Mouse (Mus musculus) MN1 (cell line): ENCODE measurements around the gene Ppm1h.

ENCODE experiments used
- DNase-seq: peaks from one replicate; pipeline ENCODE4 v3.0.0-alpha.2; 2016; ENCODE audit warnings: low spot score

Gene Ppm1h

GRCm38 (mm10) chr10:122746211-122746610 is 67.6 kb downstream of the Ppm1h start:
- DNase-seq, result no peak

DNA sequence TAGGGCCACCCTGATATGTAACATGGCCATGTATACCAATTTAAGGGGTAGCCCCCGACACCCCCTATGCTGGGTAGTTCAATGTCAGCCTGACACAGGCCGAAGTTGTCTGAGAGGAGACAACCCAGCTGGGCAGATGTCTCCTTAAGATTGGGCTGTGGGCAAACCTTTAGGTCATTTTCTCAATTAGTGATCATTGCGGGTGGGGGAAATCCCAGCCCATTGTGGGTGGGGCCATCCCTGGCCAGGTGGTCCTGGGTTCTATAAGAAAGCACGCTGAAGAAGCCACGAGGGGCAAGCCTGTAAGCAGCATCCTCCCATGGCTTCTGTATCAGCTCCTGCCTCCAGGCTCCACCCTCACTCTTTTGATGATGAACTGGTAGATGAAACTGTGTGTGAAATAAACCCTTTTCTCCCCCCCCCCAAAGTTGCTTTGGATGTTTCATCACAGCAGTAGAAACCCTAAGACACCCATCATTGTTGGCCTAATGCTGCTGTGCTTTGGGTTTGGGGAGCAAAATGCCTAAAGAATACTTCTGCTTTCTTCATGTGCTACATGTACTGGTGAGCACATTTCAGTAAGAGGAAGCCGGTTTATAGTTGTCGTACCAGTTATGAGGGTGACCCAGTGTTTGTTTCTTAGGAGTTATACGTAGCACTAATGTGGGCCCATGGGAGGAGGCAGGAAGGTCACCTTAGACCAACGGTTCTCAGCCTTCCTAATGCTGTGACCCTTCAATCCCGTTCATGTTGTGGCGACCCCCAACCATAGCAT is 68.8 kb downstream of the Ppm1h start:
- DNase-seq, result no peak

DNA sequence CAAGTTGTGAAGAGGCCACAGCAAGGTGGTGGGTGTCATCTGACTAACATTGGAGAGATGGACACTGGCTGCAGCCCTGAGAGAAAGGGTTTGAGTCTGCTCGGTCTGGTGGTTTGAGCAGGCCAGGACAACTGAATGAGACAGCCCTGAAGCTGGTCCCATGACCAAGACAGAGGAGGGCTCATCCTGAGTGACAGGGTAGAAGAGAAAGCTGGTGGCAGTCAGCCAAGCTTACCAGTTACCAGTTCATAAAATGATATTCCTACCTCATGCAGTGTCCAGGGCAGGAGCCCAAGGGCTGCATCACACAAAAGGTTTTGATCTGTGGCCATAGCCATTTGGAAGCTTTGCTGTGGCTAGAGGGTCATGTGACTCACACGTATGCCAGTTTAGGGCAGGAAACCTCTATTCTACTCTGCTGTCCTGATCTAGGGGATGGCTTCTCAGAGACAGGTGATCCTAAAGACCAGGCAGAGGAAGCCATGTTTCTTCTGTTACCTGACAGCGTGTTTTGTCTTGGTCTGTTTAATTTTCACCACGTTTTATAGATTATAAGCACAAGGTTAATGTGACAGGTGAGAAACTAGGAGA is 69.9 kb downstream of the Ppm1h start:
- no peak for DNase-seq

- no peak for DNase-seq
These were observed 70.5 kb downstream of the Ppm1h start for GRCm38 (mm10) chr10:122749071-122749470.

DNA sequence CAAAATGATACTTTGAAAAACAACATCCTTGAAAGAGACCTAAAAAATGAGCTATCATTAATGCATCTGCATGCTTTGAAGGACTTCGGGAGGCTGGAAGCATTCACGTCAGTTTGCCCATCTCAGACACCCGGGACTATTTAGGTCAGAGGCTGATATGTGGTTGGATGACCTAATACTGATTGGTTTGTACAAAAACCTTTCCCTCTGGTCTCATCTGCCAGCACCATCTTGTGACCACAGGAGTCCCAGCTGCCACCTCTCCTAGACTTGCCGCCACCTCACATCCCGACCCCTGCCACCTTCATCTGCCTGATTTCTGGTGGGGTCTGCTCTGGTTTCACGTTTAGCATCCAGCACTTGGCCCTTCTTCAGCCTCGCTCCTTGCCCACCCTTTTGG is 71.3 kb downstream of the Ppm1h start:
- DNase-seq, result no peak

DNA sequence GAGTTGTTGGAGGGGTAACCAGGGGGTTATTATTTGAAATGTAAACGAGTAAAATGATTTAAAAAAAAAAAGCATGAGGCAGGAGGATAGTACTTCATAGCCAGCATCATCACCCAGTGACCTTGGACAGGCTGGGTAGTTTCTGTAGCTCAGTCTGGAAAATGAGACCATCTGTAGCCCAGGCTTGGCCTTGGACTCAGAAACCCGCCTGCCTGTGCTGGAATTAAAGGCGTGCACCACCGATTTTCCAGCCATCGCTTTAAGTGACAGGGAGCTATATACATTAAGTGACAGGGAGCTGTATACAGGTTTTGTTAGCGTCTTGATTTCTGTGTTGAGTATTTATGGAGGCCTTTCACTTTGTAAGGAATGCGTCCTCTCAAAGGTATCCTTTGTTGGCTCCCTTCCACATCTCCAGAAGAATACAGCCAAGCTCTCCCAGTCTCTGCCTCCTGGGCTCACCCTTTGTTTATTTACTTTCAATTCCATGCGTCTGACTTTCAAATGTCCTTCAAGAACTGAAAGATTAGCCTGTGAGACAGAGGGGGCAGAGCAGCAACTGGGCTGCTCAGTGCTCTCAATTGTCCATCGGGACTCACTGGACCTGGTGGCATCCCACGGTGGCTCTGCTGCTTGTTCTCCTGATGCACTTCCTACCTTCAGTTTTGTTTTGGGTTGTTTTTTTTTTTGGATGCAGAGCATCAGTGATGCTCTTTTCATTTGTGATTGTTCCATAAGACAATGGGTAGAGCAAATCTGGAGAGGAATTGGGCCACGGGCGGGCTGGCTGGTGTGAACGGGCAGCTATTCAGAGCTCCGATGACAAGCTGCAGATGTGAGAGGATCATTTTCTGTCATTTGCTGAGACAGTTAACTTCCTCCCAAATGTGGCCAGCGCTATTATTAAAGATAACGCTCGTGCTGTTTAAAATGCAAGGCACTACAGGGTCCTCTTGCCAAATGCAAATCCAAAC is 74.7 kb downstream of the Ppm1h start:
- no peak for DNase-seq

DNA sequence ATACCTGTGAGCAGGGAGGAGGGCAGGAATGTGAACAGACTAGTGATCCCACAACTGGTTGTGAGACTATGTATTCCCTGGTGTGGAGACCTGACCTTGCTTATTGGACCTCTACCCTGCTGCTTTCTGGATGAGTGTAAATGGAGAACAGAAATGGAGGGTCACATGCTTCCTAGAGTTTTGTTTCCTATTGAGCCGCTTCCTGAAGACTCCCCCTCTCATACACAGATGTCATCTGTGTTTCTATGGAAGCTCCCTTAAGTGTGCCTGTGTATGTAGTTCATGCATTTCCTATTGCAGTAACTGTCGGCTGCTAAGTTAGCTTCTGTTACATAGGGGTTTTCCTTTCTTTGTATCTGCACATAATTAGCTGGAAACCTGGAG is 75.4 kb downstream of the Ppm1h start:
- DNase-seq, result no peak

DNA sequence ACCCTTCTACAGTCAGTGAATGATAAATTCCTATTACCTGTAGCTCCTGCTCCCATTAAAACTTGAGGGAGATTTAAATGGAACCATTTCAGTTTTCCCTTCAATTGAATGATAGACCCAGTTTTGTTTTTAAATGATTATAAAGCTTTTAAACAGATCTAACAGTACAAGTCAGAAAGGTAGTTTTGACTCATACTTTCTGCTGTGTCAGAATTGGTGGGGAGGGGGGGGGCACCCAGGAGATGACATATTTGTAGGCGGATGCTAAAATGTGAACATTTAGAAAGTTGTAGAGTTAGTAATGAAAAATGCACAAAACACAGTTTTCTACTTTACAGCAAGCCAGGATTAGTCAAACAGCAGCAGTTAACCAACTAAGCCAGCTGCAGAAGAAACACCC is 76.4 kb downstream of the Ppm1h start:
- DNase-seq, result no peak

DNA sequence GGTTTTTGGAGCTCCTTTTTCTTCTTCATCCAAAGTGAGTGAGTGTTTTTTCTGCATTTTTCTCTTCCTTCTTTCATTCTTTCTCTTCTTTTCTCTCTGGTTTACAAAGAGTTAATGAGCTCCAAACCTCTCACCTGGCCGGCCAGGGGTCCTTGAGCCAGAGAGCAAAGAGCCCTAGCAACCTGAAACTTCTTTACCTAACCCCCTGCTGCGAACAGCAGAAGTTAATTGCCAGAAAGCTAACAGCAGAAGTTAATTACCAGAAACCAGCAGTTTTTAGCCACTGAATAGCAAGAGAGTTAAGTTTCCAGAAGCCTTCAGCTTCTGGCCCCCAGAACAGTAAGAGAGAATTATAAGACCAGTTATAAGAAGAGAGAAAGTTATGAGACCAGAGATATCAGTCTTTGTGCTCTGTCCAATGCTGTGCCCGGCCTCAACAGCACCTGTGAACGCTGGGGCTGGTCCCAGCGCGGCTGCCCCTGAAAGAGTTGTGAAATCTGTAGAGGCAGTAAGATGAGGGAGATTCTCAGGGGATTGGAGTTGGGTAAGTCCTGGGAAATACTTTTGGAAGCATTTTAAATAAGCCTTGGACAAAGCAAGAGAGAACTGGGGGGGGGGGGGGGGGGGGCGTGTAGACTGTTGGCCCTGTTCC is 78.4 kb downstream of the Ppm1h start:
- no peak for DNase-seq

DNA sequence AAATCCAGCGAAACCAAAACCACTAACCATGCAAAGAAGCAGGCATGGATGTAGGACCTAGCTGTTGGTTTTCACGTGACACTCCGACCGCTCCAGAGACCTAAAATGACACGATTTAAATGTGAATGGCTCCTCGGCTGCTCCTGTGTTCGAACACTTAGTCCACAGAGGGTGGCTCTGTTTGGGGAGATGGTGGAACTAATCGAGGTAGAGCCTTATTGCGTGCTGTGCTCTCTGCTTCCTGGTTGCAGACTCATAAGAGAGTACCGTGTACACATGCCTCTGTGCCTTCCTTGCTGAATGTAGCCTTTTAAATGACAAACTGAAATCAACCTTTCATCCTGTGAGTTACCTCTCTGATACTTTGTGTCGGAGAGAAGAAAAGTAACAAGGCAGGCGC is 79.2 kb downstream of the Ppm1h start:
- no peak for DNase-seq

GRCm38 (mm10) chr10:122758346-122758745 is 79.8 kb downstream of the Ppm1h start:
- no peak for DNase-seq

- no peak for DNase-seq
These were observed 81.2 kb downstream of the Ppm1h start for GRCm38 (mm10) chr10:122759729-122760128.

DNA sequence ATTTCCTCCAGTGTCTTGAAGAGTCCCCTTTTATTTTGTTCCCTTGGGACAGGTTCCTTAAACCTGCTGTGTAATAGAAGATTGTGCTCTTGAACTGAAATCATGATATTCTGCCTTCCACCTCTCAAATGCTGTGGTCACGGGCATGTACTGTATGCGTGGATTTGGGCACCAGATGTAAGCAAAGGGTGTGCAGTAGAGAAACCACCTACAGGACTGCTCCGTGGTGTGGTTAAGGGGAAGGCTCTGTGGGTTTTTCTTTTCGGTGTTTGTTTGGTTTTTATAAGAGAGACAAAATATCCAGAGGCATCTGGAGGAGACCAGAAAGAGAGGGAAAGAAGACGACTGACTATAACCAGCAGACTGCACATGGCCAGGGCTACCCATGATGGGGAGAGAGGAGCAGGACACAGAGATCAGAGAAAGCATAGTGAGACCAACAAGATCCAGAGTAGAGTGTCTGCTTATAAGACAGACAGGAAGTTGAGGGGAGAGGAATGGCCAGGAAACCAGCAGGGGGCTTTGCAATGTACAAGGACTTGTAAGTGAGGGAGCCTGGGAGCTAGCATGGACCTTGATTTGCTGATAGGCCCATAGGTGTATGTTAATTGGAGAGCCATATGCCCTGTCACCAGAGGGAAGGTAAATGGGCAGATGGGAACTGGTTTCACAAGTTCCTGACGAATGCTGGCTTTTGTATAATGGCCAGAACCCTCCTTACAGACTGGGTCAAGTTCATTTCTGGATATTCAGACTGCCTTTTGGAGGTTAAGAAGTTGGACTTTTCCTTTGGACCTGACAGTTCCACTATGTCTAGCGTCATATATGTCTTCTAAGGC is 82.1 kb downstream of the Ppm1h start:
- no peak for DNase-seq

DNA sequence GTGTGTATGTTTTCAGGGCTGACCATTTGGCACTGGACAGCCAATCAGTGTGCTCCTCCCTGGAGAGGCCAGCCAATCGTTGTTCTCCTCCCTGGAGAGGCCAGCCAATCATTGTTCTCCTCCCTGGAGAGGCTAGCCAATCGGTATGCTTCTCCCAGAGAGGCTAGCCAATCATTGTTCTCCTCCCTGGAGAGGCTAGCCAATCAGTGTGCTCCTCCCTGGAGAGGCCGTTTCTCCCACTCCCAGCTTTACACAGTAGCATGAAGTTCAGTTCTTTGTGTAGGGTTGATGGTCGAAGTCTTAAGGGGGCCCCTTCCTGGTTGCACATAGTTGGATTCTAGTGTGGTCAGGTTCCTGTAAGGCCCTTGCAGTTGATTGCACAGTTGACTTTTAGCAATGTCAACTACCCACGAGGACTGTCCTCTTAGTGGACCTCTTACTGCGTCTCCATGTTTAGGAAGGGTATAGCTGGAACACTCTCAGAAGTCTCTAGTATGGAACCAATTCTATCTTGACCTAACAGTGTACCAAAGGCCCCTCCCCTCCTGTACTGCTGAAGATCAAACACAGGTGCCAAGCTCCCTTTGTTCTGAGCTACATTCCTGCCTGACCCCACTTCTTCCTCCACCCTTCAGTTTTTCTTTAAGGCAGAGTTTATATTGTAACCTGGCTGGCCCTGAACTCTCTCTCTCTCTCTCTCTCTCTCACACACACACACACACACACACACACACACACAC is 84.4 kb downstream of the Ppm1h start:
- no peak for DNase-seq

DNA sequence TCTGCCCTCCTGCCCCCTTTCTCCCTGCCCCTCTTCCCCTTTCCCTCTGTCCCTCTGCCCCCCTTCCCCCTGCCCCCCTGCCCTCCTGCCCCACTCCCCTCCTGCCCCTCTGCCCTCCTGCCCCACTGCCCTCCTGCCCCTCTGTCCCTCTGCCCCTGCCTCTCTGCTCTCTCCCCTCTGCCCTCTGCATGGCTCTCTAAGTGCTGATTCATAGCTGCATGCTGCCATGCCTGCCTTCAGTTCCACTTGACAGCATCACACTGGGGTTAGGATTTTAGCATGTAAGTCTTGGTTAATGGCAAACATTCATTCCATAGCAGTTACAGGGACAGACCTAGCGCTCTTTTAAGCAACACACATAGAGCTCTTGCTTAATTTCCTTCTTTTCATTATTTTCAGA is 85.0 kb downstream of the Ppm1h start:
- no peak for DNase-seq

DNA sequence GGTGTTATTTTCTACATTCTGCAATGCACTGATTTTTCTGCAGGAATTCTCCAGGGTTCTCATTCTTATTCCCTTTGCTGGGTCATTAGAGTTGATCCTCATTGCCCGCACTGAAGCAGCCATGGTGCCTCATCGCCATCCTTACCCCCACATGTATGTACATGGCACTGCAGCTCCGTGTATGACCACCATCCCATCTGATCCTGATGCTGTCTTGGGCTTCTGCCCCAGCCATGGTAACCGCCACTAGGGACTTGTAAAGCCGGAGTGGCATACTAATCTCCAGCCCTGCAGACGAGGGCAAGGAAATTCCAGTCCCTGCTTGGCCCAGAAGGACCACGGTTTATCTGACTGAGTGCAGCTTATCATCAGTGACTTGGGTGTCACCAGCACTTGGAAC is 86.1 kb downstream of the Ppm1h start:
- no peak for DNase-seq

GRCm38 (mm10) chr10:122765521-122765920 is 87.0 kb downstream of the Ppm1h start:
- DNase-seq, result no peak

- no peak for DNase-seq
These were observed 87.4 kb downstream of the Ppm1h start for GRCm38 (mm10) chr10:122765992-122766391.

- DNase-seq, result no peak
These were observed 89.8 kb downstream of the Ppm1h start for GRCm38 (mm10) chr10:122768204-122768892.

DNA sequence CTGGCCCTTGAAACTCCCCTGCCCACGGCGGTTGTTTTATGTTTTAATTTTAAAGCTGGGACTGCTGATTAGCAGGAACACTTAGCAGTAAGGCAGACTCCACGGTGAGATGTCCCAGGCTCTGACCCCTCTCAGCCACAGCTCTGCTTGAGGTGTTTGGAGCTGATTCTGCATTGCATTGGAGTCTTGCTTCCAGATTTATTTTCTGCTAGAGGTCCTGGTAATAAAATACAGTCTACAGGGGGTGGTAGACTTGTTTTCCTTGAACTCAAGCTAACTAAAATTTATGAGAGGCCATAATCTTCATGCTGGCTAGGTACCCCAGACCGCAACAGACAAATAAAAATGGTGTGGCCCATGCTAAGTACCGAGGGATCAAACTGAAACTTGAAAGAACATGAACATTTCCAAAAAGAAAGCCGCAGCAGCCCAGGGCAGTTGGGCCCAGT is 90.4 kb downstream of the Ppm1h start:
- DNase-seq, result no peak
